ENCODE assay signal across 9 mouse cellular contexts in genomic region chr8:70896316-70897020, GRCm38 (mm10). TPM values are rescaled to one million over a fixed set of nuclear protein-coding genes. Genes with fewer than 3 reads are reported as not detected.
DNase-seq lines count a peak whose midpoint lies in the region; ATAC-seq and TF ChIP-seq lines count a peak whose summit lies in the region.
"Had no signal": no experiment of that assay in that cellular context is flagged by ENCODE, and none has a peak within 500 bp of the region (broad histone marks: within the 10 kb centered on the region; RNA-seq: fewer than 3 reads in every experiment).

No protein-coding gene starts in this region.

- peak overlapping the region; percentile 35; the same call in 1 of the 2 replicates for H3K27ac ChIP-seq in embryonic fibroblast, embryonic 13.5 days (ENCODE audit: insufficient read depth, low read length)
- H3K27ac ChIP-seq in limb, embryonic 14.5 days (replicated peaks; ENCODE audit: low read depth, low read length), result 0 out of 2 replicates have a peak overlapping the region, but pooled peaks have one; percentile 49

- peak overlapping the region; percentile 90 for H3K4me3 ChIP-seq in erythroblast, embryonic 14.5 days (replicated peaks)
- H3K4me3 ChIP-seq in embryonic fibroblast, embryonic 13.5 days (ENCODE audit: insufficient read depth, low read length), result peak overlapping the region; percentile 93
- H3K4me3 ChIP-seq in limb, embryonic 14.5 days (replicated peaks; ENCODE audit: low read length), result peak overlapping the region; percentile 77

- H3K27me3 ChIP-seq in erythroblast, embryonic 14.5 days (ENCODE audit: control insufficient read depth), result peaks cover 27% of the 10 kb centered on the region
- H3K27me3 ChIP-seq in limb, embryonic 14.5 days (ENCODE audit: control insufficient read depth, insufficient read depth, low read length), result peaks cover 22% of the 10 kb centered on the region
- H3K27me3 ChIP-seq: Patski had no signal

- TF ChIP-seq CTCF in embryonic fibroblast, embryonic 13.5 days (IDR thresholded peaks at IDR 0.05; ENCODE audit: borderline replicate concordance, insufficient read depth, low read length), result no peak

- no peak for ATAC-seq in erythroblast, adult 5-6 weeks (replicated peaks; ENCODE audit: low FRiP score, poor library complexity, severe bottlenecking)
- ATAC-seq in limb, embryonic 14.5 days (ENCODE audit: low FRiP score, low read depth), result no peak

- peaks cover 13% of the 10 kb centered on the region; the same call in 1 of the 2 replicates for H3K9me3 ChIP-seq in erythroblast, embryonic 14.5 days (ENCODE audit: control insufficient read depth, low read length)
- H3K9me3 ChIP-seq in limb, embryonic 14.5 days (ENCODE audit: control insufficient read depth, low read length), result no peaks in the 10 kb centered on the region

- peak; percentile 47 for DNase-seq in 416B (ENCODE audit: low read depth)
- no peak for DNase-seq in limb, embryonic 14.5 days (ENCODE audit: low spot score)
- no peak for DNase-seq in c-Kit-positive CD71-positive TER-119-positive erythroid progenitor cells, embryonic 14.5 days (ENCODE audit: low spot score)
- no peak for DNase-seq in Muller cell, postnatal 12 days (ENCODE audit: inconsistent ontology term)
- DNase-seq in urinary bladder, postnatal 25 days (ENCODE audit: low spot score), result no peak

- H3K36me3 ChIP-seq in erythroblast, embryonic 14.5 days (ENCODE audit: control insufficient read depth), result peaks cover 38% of the 10 kb centered on the region
- H3K36me3 ChIP-seq in limb, embryonic 14.5 days (ENCODE audit: control insufficient read depth, insufficient read depth, low read length), result peaks cover 30% of the 10 kb centered on the region

- peak; percentile 19; the same call in 1 of the 2 replicates for TF ChIP-seq POLR2A in embryonic fibroblast, embryonic 13.5 days (IDR thresholded peaks at IDR 0.05; ENCODE audit: low read depth, low read length)
- TF ChIP-seq POLR2A in limb, embryonic 14.5 days (IDR thresholded peaks at IDR 0.05; ENCODE audit: borderline replicate concordance, extremely low read depth, insufficient read depth, insufficient read length), result no peak

- peak overlapping the region; percentile 88 for H3K9ac ChIP-seq in limb, embryonic 14.5 days (ENCODE audit: low read depth, low read length, severe bottlenecking)

- H3K4me1 ChIP-seq in erythroblast, embryonic 14.5 days (ENCODE audit: control insufficient read depth), result peaks cover 63% of the 10 kb centered on the region
- 0 out of 2 replicates have a peak, but pooled peaks cover 5% of the 10 kb centered on the region for H3K4me1 ChIP-seq in embryonic fibroblast, embryonic 13.5 days (ENCODE audit: control insufficient read depth, insufficient read depth, low read length)
- H3K4me1 ChIP-seq in limb, embryonic 14.5 days (ENCODE audit: control insufficient read depth, insufficient read depth, low read length), result peaks cover 10% of the 10 kb centered on the region

- peak overlapping the region; percentile 94 for H3K4me2 ChIP-seq in limb, embryonic 14.5 days (replicated peaks; ENCODE audit: low read depth, low read length, severe bottlenecking)

- WGBS in limb, embryonic 14.5 days, result 4% methylated on average over 25 of the region's 25 CpGs

RNA-seq across cellular contexts. Expression of gene Rpl18a, which starts 0.7 kb away (rescaled TPM):
- 441 and 685 TPM in 2 replicates for polyA plus RNA-seq in erythroblast, embryonic 14.5 days (2012)
- 1,597 and 1,896 TPM in 2 replicates for total RNA-seq in erythroblast, adult 5-6 weeks (2015; ENCODE audit: low replicate concordance)
- 369 and 492 TPM in 2 replicates for total RNA-seq in erythroblast, adult 5-6 weeks (2017; ENCODE audit: low replicate concordance)
- polyA plus RNA-seq in embryonic fibroblast, embryonic 13.5 days (2011; ENCODE audit: insufficient read length, low read depth, missing spikeins), result 1,792 and 1,906 TPM in 2 replicates
- polyA plus RNA-seq in limb, embryonic 14.5 days (2012; rRNA removed), result 5,343 and 6,042 TPM in 2 replicates
- 5,732 and 5,809 TPM in 2 replicates for polyA plus RNA-seq in limb, embryonic 14.5 days (2014; fragmentation: Nextera tagmentation; extraction: Ambion mirVana)

RNA-seq across cellular contexts. Expression of gene Slc5a5, which starts 3.9 kb away (rescaled TPM):
- polyA plus RNA-seq in erythroblast, embryonic 14.5 days (2012), result 0.03 and 0.06 TPM in 2 replicates
- not detected in 2 replicates for total RNA-seq in erythroblast, adult 5-6 weeks (2015; ENCODE audit: low replicate concordance)
- total RNA-seq in erythroblast, adult 5-6 weeks (2017; ENCODE audit: low replicate concordance), result 0.17 TPM in 1 of 2 replicates, not detected in the other
- polyA plus RNA-seq in embryonic fibroblast, embryonic 13.5 days (2011; ENCODE audit: insufficient read length, low read depth, missing spikeins), result 0.28 and 0.30 TPM in 2 replicates
- 1.4 and 1.9 TPM in 2 replicates for polyA plus RNA-seq in limb, embryonic 14.5 days (2012; rRNA removed)
- polyA plus RNA-seq in limb, embryonic 14.5 days (2014; fragmentation: Nextera tagmentation; extraction: Ambion mirVana), result 0.19 and 0.83 TPM in 2 replicates

RNA-seq across cellular contexts. Expression of gene Map1s, which starts 9.3 kb away (rescaled TPM):
- 3.0 and 3.3 TPM in 2 replicates for polyA plus RNA-seq in erythroblast, embryonic 14.5 days (2012)
- total RNA-seq in erythroblast, adult 5-6 weeks (2015; ENCODE audit: low replicate concordance), result 2.3 and 4.0 TPM in 2 replicates
- total RNA-seq in erythroblast, adult 5-6 weeks (2017; ENCODE audit: low replicate concordance), result 2.2 and 3.1 TPM in 2 replicates
- polyA plus RNA-seq in embryonic fibroblast, embryonic 13.5 days (2011; ENCODE audit: insufficient read length, low read depth, missing spikeins), result 24.2 and 27.8 TPM in 2 replicates
- polyA plus RNA-seq in limb, embryonic 14.5 days (2012; rRNA removed), result 63.7 and 96.8 TPM in 2 replicates
- polyA plus RNA-seq in limb, embryonic 14.5 days (2014; fragmentation: Nextera tagmentation; extraction: Ambion mirVana), result 45.6 and 47.6 TPM in 2 replicates

RNA-seq across cellular contexts. Expression of gene Ccdc124, which starts 22.7 kb away (rescaled TPM):
- polyA plus RNA-seq in erythroblast, embryonic 14.5 days (2012), result 37.3 and 38.8 TPM in 2 replicates
- 12.3 and 14.2 TPM in 2 replicates for total RNA-seq in erythroblast, adult 5-6 weeks (2015; ENCODE audit: low replicate concordance)
- total RNA-seq in erythroblast, adult 5-6 weeks (2017; ENCODE audit: low replicate concordance), result 11.7 and 13.4 TPM in 2 replicates
- polyA plus RNA-seq in embryonic fibroblast, embryonic 13.5 days (2011; ENCODE audit: insufficient read length, low read depth, missing spikeins), result 31.1 and 32.3 TPM in 2 replicates
- 49.2 and 58.9 TPM in 2 replicates for polyA plus RNA-seq in limb, embryonic 14.5 days (2012; rRNA removed)
- polyA plus RNA-seq in limb, embryonic 14.5 days (2014; fragmentation: Nextera tagmentation; extraction: Ambion mirVana), result 96.2 and 97.2 TPM in 2 replicates

RNA-seq across cellular contexts. Expression of gene Kcnn1, which starts 33.4 kb away (rescaled TPM):
- polyA plus RNA-seq in erythroblast, embryonic 14.5 days (2012), result 0.16 and 0.21 TPM in 2 replicates
- total RNA-seq in erythroblast, adult 5-6 weeks (2015; ENCODE audit: low replicate concordance), result not detected in 2 replicates
- total RNA-seq in erythroblast, adult 5-6 weeks (2017; ENCODE audit: low replicate concordance), result not detected in 2 replicates
- 1.7 and 2.7 TPM in 2 replicates for polyA plus RNA-seq in embryonic fibroblast, embryonic 13.5 days (2011; ENCODE audit: insufficient read length, low read depth, missing spikeins)
- 9.1 and 11.2 TPM in 2 replicates for polyA plus RNA-seq in limb, embryonic 14.5 days (2012; rRNA removed)
- polyA plus RNA-seq in limb, embryonic 14.5 days (2014; fragmentation: Nextera tagmentation; extraction: Ambion mirVana), result 2.5 and 3.0 TPM in 2 replicates
